Mouse (Mus musculus): ENCODE data around the gene Golgb1. TPM values are rescaled to one million over a fixed set of nuclear protein-coding genes. Genes with fewer than 3 reads are reported as not detected.

Gene Golgb1
- polyA plus RNA-seq, 1 experiment from 2014 or later, result 111 TPM

DNA sequence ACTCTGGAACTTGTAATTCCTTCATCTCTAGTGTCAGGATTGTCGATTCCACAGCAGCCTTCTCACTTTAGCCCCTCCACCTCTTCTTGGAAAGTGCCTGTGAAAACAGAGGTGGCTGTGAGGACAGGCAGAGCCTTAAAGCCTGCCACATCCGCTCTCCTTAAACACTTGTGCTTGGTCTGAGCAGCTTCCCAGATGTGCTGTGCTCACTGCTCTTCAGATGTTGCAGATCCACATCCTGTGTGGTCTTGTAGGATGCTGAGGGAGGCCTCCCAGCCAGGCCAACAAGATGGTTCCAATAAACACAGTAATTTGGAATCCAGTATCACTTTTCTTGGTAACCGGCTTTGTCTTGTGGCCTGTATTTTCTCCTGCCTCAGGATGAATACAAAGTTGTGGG lies 57.0 kb downstream of the Golgb1 start:
- Histone ChIP-seq H3K9ac (no peak overlapping the region), H3K27ac (no peak overlapping the region), H3K4me2 (no peak overlapping the region), H3K9me3 (replicated peaks) (no peaks in the 10 kb centered on the region), H3K4me3 (replicated peaks) (no peak overlapping the region), H3K4me1 (0 out of 2 replicates have a peak, but pooled peaks cover 4% of the 10 kb centered on the region), H3K27me3 (no peaks in the 10 kb centered on the region), H3K36me3 (peaks cover 65% of the 10 kb centered on the region)
- WGBS, result 85% methylated on average over 3 of the region's 3 CpGs
- ATAC-seq (replicated peaks; ENCODE audit: low FRiP score), result no peak

DNA sequence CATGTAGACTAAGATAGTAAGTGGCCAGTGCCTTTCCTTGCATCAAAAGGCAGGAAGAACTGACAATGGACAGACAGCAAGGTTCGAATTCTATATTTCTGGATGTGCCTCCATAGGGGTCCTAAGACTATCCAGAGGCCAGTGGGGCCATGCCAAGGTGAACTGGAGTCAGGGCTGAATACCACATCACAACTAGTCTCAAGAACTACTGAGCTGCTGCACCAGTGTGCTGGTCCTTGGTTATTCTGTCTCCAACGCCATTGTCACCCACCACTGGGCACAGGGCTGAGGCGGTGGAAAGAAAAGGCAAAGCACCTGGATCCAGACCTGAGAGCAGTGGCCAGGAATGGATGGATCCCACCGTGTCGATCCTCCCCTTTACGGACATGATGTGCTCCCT lies 57.6 kb downstream of the Golgb1 start:
- Histone ChIP-seq H3K9me3 (replicated peaks) (no peaks in the 10 kb centered on the region), H3K36me3 (peaks cover 59% of the 10 kb centered on the region), H3K4me3 (replicated peaks) (no peak overlapping the region), H3K4me2 (no peak overlapping the region), H3K9ac (no peak overlapping the region), H3K4me1 (0 out of 2 replicates have a peak, but pooled peaks cover 4% of the 10 kb centered on the region), H3K27ac (no peak overlapping the region), H3K27me3 (no peaks in the 10 kb centered on the region)
- no peak for ATAC-seq (replicated peaks; ENCODE audit: low FRiP score)
- WGBS, result 92% methylated on average over 6 of the region's 6 CpGs

DNA sequence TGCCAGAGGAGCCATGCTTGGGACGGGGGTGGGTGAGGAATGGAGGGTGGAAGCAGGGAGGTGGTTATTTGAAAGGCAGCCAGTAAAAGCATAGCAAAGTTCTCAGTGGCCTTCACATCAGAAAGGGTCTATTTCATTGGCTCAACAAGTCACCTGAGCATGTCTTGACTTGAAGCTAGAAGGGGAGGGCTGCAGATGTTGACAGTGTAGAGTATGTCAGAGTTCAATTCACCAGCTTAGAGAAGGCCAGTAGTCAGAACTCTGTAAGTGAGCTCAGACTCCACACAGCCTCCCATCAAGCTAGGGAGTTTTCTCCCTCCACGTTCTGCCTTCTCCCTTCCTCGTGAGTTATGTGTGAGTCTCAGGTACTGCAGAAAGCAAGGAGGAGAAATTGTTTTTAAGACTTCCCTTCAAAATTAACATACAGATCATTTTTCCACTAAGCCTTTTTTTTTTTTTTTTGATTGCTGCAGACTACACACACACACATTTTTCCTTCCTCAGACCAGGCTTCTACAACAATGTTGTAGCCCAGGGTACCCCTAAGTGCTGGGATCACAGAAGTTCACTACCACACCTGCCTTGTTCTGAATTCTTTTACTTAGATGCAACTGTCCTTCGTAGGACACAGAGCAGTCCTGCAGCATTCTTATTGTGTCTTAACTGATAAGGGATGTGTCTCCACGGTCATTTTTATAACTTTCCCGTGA lies 59.3 kb downstream of the Golgb1 start:
- peak; percentile 72 for ATAC-seq (replicated peaks; ENCODE audit: low FRiP score)
- WGBS, result 35% methylated on average over 6 of the region's 6 CpGs
- H3K9ac ChIP-seq, result no peak overlapping the region

DNA sequence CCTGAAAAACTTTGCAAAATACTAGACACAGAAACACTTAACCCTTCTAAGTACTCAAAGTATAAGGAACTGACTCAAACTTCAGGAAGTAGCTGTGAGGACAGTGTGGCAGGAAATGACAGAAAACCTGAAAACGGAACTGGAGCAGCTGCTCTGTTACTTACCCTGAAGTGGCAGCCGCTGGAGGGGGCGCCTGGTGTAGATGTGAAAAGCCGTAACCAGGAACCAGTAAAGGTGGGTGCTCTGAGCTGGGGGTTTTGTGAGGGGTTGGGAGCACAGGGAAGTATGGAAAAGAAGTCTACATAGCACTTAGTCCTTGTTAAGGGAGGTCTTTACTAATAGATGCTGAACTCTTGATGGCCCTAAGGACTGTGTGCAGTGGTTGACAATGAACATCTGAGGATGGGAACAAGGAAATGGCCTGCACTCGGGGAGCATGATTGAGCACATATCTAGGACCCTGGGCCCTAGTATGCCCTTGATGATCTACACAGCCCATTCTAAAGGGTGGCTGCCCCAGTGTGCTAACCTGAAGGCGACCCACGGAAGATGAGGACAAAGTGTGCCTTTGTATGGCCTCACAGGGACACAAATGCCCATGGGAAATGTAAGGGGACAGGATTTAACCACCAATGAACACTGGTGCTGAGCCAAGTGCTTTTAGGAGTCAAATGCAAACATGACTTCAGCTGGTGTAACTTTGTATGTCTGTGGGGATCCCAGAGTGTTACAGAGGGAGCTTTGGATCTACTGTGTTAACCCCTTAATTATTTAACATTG lies 60.1 kb downstream of the Golgb1 start, which contains the start of gene Hcls1:
Gene Hcls1 (plus strand): TSS at position 143 of the 780 bp plus-strand sequence.
- H3K9ac ChIP-seq, result no peak within 1 kb of the TSS

More for the DNA sequence above, 59.3 kb downstream of the Golgb1 start:
- Histone ChIP-seq H3K36me3 (peaks cover 41% of the 10 kb centered on the region), H3K9me3 (replicated peaks) (no peaks in the 10 kb centered on the region), H3K27ac (peak overlapping the region; percentile 58), H3K4me1 (0 out of 2 replicates have a peak, but pooled peaks cover 4% of the 10 kb centered on the region), H3K4me2 (0 out of 2 replicates have a peak overlapping the region, but pooled peaks have one; percentile 5), H3K27me3 (no peaks in the 10 kb centered on the region), H3K4me3 (replicated peaks) (no peak overlapping the region)

DNA sequence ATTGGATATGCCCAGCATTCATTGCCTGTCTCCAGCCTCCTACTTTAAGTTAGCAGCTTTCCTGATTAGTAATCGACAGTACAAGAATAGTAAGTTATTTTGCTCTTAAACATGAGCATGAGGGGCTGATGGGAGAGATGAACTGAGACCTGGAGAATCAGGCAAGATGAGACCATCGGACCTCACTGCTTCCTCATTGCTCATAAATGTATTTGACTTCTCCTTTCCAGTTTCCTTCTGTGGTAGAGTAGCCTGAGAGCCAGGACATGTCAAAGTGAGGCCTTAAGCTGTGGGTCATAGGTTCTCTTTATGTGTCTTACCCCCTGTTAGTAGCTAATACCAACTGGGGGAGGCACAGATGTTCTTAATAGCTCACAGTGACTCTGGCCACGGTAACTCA lies 60.9 kb downstream of the Golgb1 start:
- Histone ChIP-seq H3K9ac (no peak overlapping the region), H3K36me3 (peaks cover 26% of the 10 kb centered on the region), H3K4me2 (no peak overlapping the region), H3K27ac (no peak overlapping the region), H3K9me3 (replicated peaks) (no peaks in the 10 kb centered on the region), H3K27me3 (no peaks in the 10 kb centered on the region), H3K4me3 (replicated peaks) (no peak overlapping the region), H3K4me1 (0 out of 2 replicates have a peak, but pooled peaks cover 4% of the 10 kb centered on the region)
- no peak for ATAC-seq (replicated peaks; ENCODE audit: low FRiP score)
- WGBS, result 79% methylated on average over 3 of the region's 3 CpGs

More for the DNA sequence above, 60.1 kb downstream of the Golgb1 start, which contains the start of gene Hcls1:
- Histone ChIP-seq H3K4me1 (0 out of 2 replicates have a peak, but pooled peaks cover 4% of the 10 kb centered on the region), H3K4me2 (0 out of 2 replicates have a peak within 1 kb of the TSS, but pooled peaks have one; percentile 5), H3K9me3 (replicated peaks) (no peaks in the 10 kb centered on the region), H3K36me3 (peaks cover 34% of the 10 kb centered on the region), H3K4me3 (replicated peaks) (peak within 1 kb of the TSS; percentile 10; the same call in 1 of the 2 replicates), H3K27me3 (no peaks in the 10 kb centered on the region), H3K27ac (peak within 1 kb of the TSS; percentile 58)
- no peak for ATAC-seq (replicated peaks; ENCODE audit: low FRiP score)
- WGBS, result 71% methylated on average over 7 of the region's 7 CpGs

DNA sequence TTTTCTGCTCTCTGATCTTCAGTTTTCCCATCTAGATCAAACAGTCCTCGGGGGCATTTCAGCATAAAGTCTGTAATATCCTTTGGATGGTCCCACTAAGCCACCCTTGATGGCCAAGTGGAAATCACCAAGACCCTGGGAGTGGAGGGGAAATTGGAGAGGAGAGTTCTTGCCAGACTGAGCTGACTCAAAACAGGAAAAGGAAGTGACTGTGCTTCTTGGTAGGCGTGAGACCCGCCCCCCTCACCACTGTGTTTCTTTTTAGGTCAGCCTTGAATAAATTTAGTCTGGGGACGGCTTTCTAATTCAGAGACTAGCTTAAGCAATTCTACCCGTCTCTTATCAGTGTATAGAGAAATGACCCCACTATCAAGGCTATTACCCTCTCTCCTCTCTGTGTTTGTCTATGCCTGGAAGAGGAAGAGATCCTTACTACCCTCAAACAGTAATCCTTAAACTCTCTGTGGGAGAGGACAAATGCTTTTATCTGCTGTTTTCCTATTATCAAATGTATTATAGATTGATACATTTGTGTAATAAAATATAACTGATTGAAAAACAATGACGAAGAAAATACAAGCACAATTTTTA lies 66.3 kb downstream of the Golgb1 start:
- Histone ChIP-seq H3K27ac (no peak overlapping the region), H3K4me3 (replicated peaks) (no peak overlapping the region), H3K4me2 (no peak overlapping the region), H3K9me3 (replicated peaks) (no peaks in the 10 kb centered on the region), H3K36me3 (no peaks in the 10 kb centered on the region), H3K4me1 (no peaks in the 10 kb centered on the region), H3K27me3 (no peaks in the 10 kb centered on the region), H3K9ac (no peak overlapping the region)
- no peak for ATAC-seq (replicated peaks; ENCODE audit: low FRiP score)
- 66% methylated on average over 6 of the region's 6 CpGs for WGBS

DNA sequence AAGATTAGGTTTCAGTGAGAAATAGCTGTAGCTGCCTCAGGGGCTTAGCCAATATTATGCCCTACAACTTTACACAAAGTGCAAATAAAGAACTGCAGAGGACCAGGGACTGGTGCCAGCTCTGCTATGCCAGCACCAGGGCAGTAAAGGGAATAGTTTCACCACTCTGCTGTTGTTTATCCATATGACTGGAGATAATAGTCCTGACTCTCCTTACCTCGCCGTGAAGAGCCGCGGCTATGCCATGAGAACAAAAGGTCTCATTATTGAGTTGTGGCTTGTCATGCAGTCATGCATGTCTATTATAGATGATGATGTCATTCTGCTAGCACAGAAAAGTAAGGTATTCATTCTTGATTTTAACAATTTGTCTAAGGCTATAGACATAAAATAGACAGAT lies 67.0 kb downstream of the Golgb1 start:
- Histone ChIP-seq H3K4me3 (replicated peaks) (no peak overlapping the region), H3K4me1 (no peaks in the 10 kb centered on the region), H3K27ac (no peak overlapping the region), H3K9me3 (replicated peaks) (no peaks in the 10 kb centered on the region), H3K4me2 (no peak overlapping the region), H3K27me3 (no peaks in the 10 kb centered on the region), H3K9ac (no peak overlapping the region), H3K36me3 (no peaks in the 10 kb centered on the region)
- 69% methylated on average over 4 of the region's 4 CpGs for WGBS
- ATAC-seq (replicated peaks; ENCODE audit: low FRiP score), result no peak

DNA sequence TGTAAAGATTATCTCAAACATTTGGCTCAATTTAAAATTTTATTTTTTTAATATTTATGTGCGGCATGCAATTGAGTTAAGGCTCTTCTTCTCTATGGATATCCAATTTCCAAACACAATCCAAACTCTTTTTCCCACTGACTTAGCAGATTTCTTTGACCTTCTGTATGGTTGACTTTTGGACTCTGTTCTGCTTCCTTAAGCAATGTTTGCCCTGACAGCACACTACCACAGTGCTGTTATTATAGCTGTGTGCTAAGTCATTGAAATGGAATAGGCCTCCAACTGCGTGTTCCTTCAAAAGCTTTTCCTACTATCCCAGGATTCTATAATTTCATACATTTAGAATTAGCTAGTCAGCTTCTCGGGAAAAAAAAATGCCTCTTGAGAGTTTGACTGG lies 68.7 kb downstream of the Golgb1 start:
- 89% methylated on average over 3 of the region's 3 CpGs for WGBS
- H3K4me1 ChIP-seq, result no peaks in the 10 kb centered on the region

DNA sequence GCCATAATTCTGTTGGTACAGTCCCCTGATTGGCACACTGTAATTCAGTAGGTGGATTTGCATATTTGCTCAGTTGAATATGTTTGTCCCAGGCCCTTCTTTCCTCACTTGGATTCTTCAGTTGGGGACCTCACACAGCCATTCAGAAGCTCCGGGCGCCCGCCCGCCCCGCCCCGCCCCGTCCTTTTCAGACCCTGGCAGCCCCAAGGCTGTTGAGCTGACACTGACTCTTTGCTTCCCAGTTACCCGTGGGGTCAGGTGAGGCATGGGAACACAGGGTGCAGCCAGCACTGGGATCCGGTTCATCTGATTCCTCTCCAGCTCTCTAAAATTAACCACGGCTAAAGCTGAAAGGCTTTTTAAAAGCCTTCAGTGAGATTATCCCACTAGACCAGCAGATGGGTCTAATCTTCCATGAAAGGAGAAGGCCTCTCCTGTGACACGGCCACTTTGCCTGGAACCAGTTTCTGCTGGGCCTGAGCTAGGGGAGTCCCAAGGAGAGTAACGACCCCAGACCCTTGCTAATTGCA lies 70.0 kb downstream of the Golgb1 start:
- ATAC-seq (replicated peaks; ENCODE audit: low FRiP score), result no peak
- no peaks in the 10 kb centered on the region for H3K27me3 ChIP-seq
- no peaks in the 10 kb centered on the region for H3K36me3 ChIP-seq
- WGBS, result 51% methylated on average over 12 of the region's 12 CpGs
- H3K4me3 ChIP-seq (replicated peaks), result no peak overlapping the region
- no peak overlapping the region for H3K27ac ChIP-seq
- no peaks in the 10 kb centered on the region for H3K9me3 ChIP-seq (replicated peaks)
- H3K4me1 ChIP-seq, result no peaks in the 10 kb centered on the region
- H3K4me2 ChIP-seq, result no peak overlapping the region
- H3K9ac ChIP-seq, result no peak overlapping the region

More for the DNA sequence above, 68.7 kb downstream of the Golgb1 start:
- no peak overlapping the region for H3K27ac ChIP-seq
- no peaks in the 10 kb centered on the region for H3K36me3 ChIP-seq
- no peak for ATAC-seq (replicated peaks; ENCODE audit: low FRiP score)
- H3K9me3 ChIP-seq (replicated peaks), result no peaks in the 10 kb centered on the region
- H3K4me2 ChIP-seq, result no peak overlapping the region
- no peak overlapping the region for H3K4me3 ChIP-seq (replicated peaks)
- no peaks in the 10 kb centered on the region for H3K27me3 ChIP-seq
- no peak overlapping the region for H3K9ac ChIP-seq

DNA sequence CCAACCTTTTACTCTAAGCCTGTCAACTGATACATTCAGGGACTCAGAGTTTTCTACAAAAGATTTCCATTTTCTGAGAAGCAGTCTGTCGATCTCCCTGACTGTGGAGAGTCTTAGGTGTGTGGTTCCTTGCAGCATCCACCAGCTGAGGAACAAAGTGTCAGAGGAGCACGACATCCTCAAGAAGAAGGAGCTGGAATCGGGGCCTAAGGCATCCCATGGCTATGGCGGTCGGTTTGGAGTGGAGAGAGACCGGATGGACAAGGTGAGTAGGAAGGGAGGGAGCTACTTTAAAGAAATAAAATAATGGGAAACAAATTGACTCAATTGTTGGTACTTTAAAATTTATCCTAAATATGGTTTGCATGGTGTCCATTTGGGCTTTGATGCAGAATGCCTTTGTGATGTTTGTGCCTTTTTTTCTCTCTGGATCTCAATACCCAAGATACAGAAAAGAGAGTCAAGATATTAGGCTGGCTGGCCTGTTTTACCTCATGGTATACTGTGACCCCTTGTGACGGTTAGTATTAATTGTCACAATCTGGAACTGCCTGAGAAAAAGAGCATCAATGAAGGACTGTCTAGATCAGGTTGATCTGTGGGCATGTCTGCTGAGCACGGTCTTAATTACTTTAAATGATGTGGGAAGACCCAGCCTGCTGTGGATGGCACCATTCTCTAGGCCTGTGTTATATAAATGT lies 71.7 kb downstream of the Golgb1 start:
- Histone ChIP-seq H3K27ac (no peak overlapping the region), H3K4me3 (replicated peaks) (no peak overlapping the region), H3K36me3 (no peaks in the 10 kb centered on the region), H3K9ac (no peak overlapping the region), H3K9me3 (replicated peaks) (no peaks in the 10 kb centered on the region), H3K27me3 (no peaks in the 10 kb centered on the region), H3K4me1 (no peaks in the 10 kb centered on the region), H3K4me2 (no peak overlapping the region)
- no peak for ATAC-seq (replicated peaks; ENCODE audit: low FRiP score)
- WGBS, result 84% methylated on average over 8 of the region's 8 CpGs

DNA sequence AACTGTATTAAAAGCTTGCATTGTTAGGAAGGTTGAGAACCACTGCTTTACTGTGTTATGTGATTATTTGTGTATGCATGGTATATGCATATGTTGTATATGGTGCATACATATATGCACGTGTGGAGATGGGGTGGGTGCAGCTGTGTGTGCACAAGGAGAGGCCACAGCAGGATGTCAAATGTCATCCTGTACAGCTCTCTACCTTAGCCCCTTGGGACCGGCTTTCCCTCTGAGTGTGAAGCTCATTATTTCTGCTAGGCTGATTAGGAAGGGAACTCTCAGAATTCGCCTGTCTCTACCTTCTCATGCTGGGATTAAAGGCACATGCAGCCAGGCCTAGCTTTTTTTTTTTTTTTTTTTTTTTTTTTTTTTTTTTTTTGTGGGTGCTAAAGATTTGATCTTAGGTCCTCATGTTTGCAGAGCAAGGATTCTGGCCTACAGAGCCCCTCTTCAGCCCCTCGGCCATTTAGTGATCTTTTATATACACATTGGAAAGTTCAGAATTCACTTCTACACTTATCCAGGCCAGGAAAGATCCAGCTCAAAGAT lies 72.8 kb downstream of the Golgb1 start:
- no peak for ATAC-seq (replicated peaks; ENCODE audit: low FRiP score)
- Histone ChIP-seq H3K36me3 (no peaks in the 10 kb centered on the region), H3K9me3 (replicated peaks) (no peaks in the 10 kb centered on the region), H3K27me3 (no peaks in the 10 kb centered on the region), H3K4me3 (replicated peaks) (no peak overlapping the region), H3K4me2 (no peak overlapping the region), H3K27ac (no peak overlapping the region), H3K4me1 (no peaks in the 10 kb centered on the region), H3K9ac (no peak overlapping the region)
- WGBS, result 77% methylated on average over 4 of the region's 4 CpGs
